Mouse (Mus musculus) limb, embryonic 10.5 days (tissue): Measurements from ENCODE around the gene H2-Q6. TPM values are rescaled to one million over a fixed set of nuclear protein-coding genes. Genes with fewer than 3 reads are reported as not detected.
"Not testable (repeated sequence)": the region's sequence is repeated elsewhere in the genome, so short reads cannot be mapped to it uniquely, and the experiment has no call there.

Source experiments
- DNase-seq: peaks from one replicate; pipeline ENCODE4 v3.0.0-alpha.2; 2017; ENCODE audit warnings: low spot score
- H3K27ac ChIP-seq: fragments of 300-500 bp; sonication (generic); 2 replicates; pipeline ENCODE4 v1.5.1; 2016; ENCODE audit warnings: mild to moderate bottlenecking
- H3K27me3 ChIP-seq: fragments of 300-500 bp; sonication (generic); 2 replicates; pipeline ENCODE4 v1.6.1; 2016; ENCODE audit warnings: low read depth, mild to moderate bottlenecking; ENCODE audit not compliant: poor library complexity, severe bottlenecking
- H3K36me3 ChIP-seq: fragments of 300-500 bp; sonication (generic); 2 replicates; pipeline ENCODE4 v1.6.1; 2016; ENCODE audit warnings: mild to moderate bottlenecking, moderate library complexity
- H3K4me1 ChIP-seq: fragments of 300-500 bp; sonication (generic); 2 replicates; pipeline ENCODE4 v1.6.1; 2016
- H3K4me3 ChIP-seq: fragments of 300-500 bp; sonication (generic); 2 replicates; pipeline ENCODE4 v1.5.1; 2016; ENCODE audit warnings: mild to moderate bottlenecking, moderate library complexity
- H3K9me3 ChIP-seq: fragments of 300-500 bp; sonication (generic); replicated peaks from 2 replicates; pipeline ENCODE4 v1.6.1; 2016; ENCODE audit warnings: mild to moderate bottlenecking
- WGBS: fragments of 180-500 bp; shearing (Covaris S2); methylation state at CpG from one replicate; pipeline ENCODE4 v1.1.7; 2016; 5-methylcytosine and 5-hydroxymethylcytosine counted together
- polyA plus RNA-seq: library from polyadenylated mRNA; unstranded; fragments of >200 nt; fragmentation: Nextera tagmentation; extraction: Ambion mirVana; gene quantifications from 2 replicates; pipeline ENCODE4 v1.2.1, GENCODE M21; 2016

Gene H2-Q6
- 2.6 and 3.8 TPM in 2 replicates for polyA plus RNA-seq

DNA sequence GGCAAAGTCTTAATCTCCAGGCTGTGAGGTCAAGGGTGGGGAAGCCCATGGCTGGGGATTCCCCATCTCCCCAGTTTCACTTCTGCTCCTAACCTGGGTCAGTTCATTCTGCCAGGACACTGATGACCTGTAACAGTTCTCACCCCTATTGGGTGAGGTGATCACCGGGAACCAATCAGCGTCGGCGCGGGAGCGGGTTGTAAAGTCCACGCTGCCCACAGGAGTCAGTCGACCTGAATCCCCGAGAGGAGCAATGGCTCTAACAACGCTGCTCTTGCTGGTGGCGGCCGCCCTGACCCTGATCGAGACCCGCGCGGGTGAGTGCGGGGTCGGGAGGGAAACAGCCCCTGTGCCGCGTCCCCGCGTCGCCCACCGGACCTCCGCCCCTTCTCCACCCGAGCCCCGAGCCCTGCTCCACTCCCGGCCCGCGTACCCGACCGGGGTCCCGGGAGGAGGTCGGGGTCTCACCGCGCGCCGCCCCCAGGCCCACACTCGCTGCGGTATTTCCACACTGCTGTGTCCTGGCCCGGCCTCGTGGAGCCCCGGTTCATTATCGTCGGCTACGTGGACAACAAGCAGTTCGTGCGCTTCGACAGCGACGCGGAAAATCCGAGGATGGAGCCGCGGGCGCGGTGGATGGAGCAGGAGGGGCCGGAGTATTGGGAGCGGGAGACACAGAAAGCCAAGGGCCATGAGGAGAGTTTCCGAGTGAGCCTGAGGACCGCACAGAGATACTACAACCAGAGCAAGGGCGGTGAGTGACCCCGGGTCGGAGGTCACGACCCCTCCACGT, at the start of gene H2-Q6:
Gene H2-Q6 (plus strand): TSS at position 227 of the 793 bp plus-strand sequence.
- Histone ChIP-seq H3K27me3 (peaks cover 49% of the 10 kb centered on the region), H3K4me1 (peaks cover 11% of the 10 kb centered on the region), H3K4me3 (peak within 1 kb of the TSS; percentile 44), H3K27ac (peak within 1 kb of the TSS; percentile 40; the same call in 1 of the 2 replicates)
- H3K9me3 ChIP-seq, H3K36me3 ChIP-seq: not testable (repeated sequence)
- 2% methylated on average over 56 of the region's 66 CpGs for WGBS
- DNase-seq, result peak; percentile 80

DNA sequence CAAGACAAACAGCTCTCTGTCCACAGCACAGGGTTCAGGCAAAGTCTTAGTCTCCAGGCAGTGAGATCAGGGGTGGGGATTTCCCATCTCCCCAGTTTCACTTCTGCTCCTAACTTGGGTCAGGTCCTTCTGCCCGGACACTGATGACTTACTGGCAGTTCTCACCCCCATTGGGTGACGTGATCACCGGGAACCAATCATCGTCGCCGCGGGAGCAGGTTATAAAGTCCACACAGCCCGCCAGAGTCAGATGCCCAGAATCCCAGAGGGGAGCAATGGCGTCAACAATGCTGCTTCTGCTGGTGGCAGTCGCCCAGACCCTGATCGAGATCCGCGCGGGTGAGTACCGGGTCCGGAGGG, 45.3 kb upstream of the H2-Q6 start, which contains the start of gene H2-Q4:
Gene H2-Q4 (plus strand): TSS at position 249 of the 360 bp plus-strand sequence.
- Histone ChIP-seq H3K4me3 (peak within 1 kb of the TSS; percentile 72), H3K36me3 (no peaks in the 10 kb centered on the region)

DNA sequence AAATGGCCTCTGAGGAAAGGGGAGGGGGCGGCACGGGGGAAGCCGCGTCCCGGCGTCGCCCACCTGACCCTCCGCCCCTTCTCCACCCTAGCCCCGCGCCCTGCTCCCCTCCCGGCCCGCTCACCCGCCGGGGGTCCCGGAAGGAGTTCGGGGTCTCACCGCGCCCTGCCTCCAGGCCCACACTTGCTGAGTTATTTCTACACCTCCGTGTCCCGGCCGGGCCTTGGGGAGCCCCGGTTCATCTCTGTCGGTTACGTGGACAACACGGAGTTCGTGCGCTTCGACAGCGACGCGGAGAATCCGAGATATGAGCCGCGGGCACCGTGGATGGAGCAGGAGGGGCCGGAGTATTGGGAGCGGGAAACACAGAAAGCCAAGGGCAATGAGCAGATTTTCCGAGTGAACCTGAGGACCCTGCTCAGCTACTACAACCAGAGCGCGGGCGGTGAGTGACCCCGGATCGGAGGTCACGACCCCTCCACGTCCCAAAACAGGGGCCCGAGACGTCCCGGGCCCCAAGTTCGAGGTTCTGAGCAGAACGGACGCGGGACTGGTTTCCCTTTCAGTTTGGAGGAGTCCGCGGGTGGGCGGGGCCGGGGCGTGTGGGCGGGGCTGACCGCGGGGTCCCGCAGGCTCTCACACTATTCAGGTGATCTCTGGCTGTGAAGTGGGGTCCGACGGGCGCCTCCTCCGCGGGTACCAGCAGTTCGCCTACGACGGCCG, 44.8 kb upstream of the H2-Q6 start:
- peak; percentile 70 for DNase-seq
- Histone ChIP-seq H3K4me1 (peaks cover 14% of the 10 kb centered on the region), H3K27ac (peak overlapping the region; percentile 77), H3K4me3 (peak overlapping the region; percentile 72), H3K9me3 (0 out of 2 replicates have a peak, but pooled peaks cover 3% of the 10 kb centered on the region), H3K36me3 (no peaks in the 10 kb centered on the region), H3K27me3 (peaks cover 39% of the 10 kb centered on the region)
- WGBS, result 3% methylated on average over 68 of the region's 70 CpGs

More for the DNA sequence above, 45.3 kb upstream of the H2-Q6 start, which contains the start of gene H2-Q4:
- WGBS, result under 1% methylated on average over 16 of the region's 16 CpGs
- Histone ChIP-seq H3K4me1 (peaks cover 14% of the 10 kb centered on the region), H3K9me3 (0 out of 2 replicates have a peak, but pooled peaks cover 3% of the 10 kb centered on the region), H3K27me3 (peaks cover 39% of the 10 kb centered on the region), H3K27ac (peak within 1 kb of the TSS; percentile 77)
- peak; percentile 84 for DNase-seq

DNA sequence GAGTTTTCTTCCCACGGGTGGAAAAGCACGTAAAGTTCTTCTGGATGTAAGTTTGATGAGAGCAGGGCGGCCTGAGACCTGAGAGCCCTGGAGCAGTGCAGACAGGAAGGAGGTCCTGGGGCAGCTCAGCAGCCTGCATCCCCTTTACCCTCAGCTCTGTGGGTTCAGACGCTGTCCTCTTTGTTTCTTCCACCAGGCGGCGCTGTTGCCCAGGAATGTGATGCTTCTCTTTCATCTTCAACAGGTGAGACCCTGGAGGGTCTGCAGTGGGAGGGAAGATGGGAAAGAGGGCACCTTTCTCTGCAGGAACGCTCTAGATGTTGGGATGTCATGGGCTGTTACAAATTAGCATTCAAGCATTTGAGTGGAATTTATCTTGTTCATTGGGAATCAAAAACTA, 34.9 kb upstream of the H2-Q6 start:
- H3K36me3 ChIP-seq, H3K4me1 ChIP-seq, H3K9me3 ChIP-seq, H3K4me3 ChIP-seq, H3K27ac ChIP-seq: not testable (repeated sequence)
- peak; percentile 66 for DNase-seq
- peaks cover 21% of the 10 kb centered on the region for H3K27me3 ChIP-seq
- 5% methylated on average over 7 of the region's 7 CpGs for WGBS

DNA sequence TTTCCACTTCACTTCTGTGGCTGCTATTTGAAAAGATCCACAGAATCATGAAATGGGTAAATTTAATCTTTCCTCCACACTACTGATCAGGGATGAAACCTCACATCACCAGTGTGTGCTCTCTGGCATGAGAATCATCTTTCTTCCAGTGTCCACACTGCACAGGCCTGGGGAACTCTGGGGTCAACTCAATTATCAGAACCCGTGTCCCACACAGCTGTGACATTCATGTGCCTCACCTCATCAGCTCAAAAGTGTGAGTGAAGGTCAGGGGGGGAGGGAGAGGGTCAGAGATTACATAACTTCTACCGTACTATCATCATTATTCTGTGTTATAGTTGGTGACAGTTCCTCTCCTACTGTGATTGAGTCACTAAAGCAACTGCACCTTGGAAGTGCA, 32.0 kb upstream of the H2-Q6 start:
- not testable (repeated sequence) for H3K36me3 ChIP-seq, H3K4me3 ChIP-seq, DNase-seq, H3K9me3 ChIP-seq, H3K4me1 ChIP-seq, H3K27ac ChIP-seq
- peaks cover 31% of the 10 kb centered on the region for H3K27me3 ChIP-seq
- WGBS, result 79% methylated on average over 2 of the region's 2 CpGs

DNA sequence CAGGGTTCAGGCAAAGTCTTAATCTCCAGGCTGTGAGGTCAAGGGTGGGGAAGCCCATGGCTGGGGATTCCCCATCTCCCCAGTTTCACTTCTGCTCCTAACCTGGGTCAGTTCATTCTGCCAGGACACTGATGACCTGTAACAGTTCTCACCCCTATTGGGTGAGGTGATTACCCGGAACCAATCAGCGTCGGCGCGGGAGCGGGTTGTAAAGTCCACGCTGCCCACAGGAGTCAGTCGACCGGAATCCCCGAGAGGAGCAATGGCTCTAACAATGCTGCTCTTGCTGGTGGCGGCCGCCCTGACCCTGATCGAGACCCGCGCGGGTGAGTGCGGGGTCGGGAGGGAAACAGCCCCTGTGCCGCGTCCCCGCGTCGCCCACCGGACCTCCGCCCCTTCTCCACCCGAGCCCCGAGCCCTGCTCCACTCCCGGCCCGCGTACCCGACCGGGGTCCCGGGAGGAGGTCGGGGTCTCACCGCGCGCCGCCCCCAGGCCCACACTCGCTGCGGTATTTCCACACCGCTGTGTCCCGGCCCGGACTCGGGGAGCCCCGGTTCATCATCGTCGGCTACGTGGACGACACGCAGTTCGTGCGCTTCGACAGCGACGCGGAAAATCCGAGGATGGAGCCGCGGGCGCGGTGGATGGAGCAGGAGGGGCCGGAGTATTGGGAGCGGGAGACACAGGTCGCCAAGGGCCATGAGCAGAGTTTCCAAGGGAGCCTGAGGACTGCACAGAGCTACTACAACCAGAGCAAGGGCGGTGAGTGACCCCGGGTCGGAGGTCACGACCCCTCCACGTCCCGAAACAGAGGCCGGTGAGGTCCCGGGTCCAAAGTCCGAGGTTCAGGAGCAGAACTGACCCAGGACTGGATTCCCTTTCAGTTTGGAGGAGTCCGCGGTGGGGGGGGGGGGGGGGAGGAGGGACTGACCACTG, 30.5 kb upstream of the H2-Q6 start:
- DNase-seq, result peak; percentile 31

DNA sequence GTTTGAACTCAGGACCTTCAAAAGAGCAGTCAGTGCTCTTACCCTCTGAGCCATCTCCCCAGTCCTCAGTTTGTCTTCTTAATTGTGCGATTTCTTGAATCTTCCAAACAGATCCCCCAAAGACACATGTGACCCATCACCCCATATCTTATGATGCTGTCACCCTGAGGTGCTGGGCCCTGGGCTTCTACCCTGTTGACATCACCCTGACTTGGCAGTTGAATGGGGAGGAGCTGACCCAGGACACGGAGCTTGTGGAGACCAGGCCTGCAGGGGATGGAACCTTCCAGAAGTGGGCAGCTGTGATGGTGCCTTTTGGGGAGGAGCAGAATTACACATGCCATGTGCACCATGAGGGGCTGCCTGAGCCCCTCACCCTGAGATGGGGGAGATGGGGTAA, 27.7 kb upstream of the H2-Q6 start:
- not testable (repeated sequence) for H3K9me3 ChIP-seq, H3K36me3 ChIP-seq, H3K4me1 ChIP-seq, DNase-seq, H3K27ac ChIP-seq, H3K4me3 ChIP-seq
- WGBS, result 85% methylated on average over 2 of the region's 2 CpGs
- H3K27me3 ChIP-seq, result peaks cover 26% of the 10 kb centered on the region

More for the DNA sequence above, 30.5 kb upstream of the H2-Q6 start:
- not testable (repeated sequence) for H3K36me3 ChIP-seq, H3K4me1 ChIP-seq, H3K9me3 ChIP-seq, H3K27ac ChIP-seq
- 3% methylated on average over 51 of the region's 75 CpGs for WGBS
- Histone ChIP-seq H3K4me3 (peak overlapping the region; percentile 43), H3K27me3 (peaks cover 31% of the 10 kb centered on the region)

DNA sequence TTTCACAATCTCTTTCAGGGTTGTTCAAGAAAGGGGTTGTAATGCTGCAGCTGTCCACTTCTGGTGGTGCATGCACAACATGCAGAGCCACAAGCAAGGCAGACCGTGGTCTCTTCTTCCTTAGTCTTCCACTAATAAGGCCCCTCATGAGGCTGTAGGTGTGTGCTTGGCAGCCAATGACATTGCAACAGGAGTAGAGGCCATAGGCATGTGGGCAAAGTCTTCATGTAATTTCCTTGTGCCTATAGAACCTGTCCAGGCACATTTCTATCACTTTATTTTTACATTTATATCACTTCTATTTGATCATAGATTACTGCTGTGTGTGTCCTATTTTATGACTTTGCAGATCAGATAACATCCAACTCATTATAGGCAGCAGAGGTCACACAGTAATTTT, 11.6 kb upstream of the H2-Q6 start:
- not testable (repeated sequence) for H3K36me3 ChIP-seq, H3K4me1 ChIP-seq, H3K4me3 ChIP-seq, H3K27ac ChIP-seq, H3K27me3 ChIP-seq, H3K9me3 ChIP-seq, DNase-seq
- WGBS, result no CpG with 5 or more reads among the region's 1 CpGs

DNA sequence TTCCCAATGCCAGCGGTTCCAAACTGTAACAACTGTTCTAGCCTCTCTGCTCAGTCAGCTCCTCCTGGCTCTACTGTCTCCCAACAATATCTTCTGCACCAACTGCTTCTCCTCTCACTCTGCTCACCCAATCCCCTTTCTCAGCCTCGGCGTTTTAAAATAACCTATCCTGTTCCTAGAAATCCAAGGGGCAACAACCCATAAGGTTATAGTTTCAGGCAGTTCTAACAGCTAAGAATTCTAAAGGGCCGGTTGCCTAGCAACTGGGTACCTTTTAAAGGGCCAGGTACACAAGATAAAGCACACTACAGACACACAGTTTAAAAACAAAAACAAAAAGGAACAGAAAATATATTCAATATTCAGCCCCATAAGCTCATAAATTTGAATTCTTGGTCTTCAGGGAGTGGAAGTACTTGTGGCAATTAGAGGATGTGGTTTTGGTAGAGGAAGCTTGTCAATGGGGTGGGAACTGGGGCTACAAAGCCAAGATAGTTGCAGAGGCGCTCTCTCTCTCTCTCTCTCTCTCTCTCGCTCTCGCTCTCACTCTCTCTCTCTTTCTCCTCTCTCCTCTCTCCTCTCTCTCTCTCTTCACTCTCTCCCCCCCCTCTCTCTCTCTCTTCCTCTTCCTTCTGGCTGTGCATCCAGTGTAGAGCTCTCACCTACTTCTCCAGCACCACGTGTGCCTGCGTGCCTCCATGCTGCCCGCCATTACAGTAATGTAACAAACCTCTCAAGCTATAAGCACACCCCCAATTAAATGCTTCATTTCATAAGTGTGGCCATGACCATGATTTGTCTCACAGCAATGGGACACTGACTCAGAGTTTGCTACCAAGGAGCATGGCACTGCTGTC, 9.1 kb upstream of the H2-Q6 start:
- DNase-seq, H3K36me3 ChIP-seq, H3K4me3 ChIP-seq, H3K27ac ChIP-seq, H3K27me3 ChIP-seq, H3K9me3 ChIP-seq, H3K4me1 ChIP-seq: not testable (repeated sequence)
- 70% methylated on average over 3 of the region's 10 CpGs for WGBS

DNA sequence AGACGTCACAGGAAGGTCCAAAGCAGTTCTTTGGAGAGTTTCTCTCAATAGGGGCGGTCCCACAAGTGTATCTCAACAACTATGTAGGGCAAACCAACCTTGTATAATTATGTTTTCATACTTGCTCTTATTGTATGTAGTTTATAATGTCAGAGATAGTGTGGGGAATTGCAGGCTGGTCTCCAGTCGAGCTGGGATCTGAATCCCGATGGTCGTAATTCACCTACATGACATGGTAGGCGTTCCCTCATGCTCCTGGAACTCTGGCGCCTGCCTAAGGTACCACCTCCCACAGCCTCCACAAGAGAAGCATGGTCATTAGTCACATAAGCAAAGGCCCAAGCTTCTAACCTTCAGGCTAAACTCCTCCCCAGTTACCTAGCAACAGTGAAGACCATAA, 5.9 kb upstream of the H2-Q6 start:
- no peaks in the 10 kb centered on the region for H3K9me3 ChIP-seq
- 67% methylated on average over 7 of the region's 7 CpGs for WGBS
- peaks cover 18% of the 10 kb centered on the region for H3K27me3 ChIP-seq
- DNase-seq, result no peak
- H3K4me1 ChIP-seq, result 0 out of 2 replicates have a peak, but pooled peaks cover 4% of the 10 kb centered on the region
- H3K36me3 ChIP-seq, result no peaks in the 10 kb centered on the region
- H3K27ac ChIP-seq, result no peak overlapping the region
- no peak overlapping the region for H3K4me3 ChIP-seq

DNA sequence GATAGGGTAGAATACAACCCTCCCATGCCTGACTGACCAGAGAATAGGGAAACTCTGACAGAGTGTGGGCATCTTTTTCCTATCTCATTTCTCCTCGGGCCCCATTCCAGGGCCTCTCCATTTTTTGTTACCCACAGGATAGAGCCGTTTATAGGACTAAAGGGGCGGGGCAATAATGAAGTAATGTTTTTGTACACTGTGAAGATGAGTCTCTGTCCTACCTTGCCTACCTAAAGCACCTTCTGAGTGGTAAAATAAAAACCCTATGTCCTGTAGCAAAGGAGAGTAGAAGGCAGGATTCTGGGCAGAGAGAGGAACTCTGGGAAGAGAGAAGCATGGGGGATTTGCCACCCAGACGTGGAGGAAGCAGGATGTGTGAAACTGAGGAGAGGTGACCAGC, 5.1 kb upstream of the H2-Q6 start:
- 72% methylated on average over 4 of the region's 4 CpGs for WGBS
- peaks cover 23% of the 10 kb centered on the region for H3K27me3 ChIP-seq
- H3K4me1 ChIP-seq, H3K27ac ChIP-seq, H3K9me3 ChIP-seq, DNase-seq, H3K4me3 ChIP-seq, H3K36me3 ChIP-seq: not testable (repeated sequence)
